Mouse (Mus musculus) E14TG2a.4 (cell line): ENCODE measurements around the gene Copb1.
A peak's percentile ranks its signal among the peaks of the same experiment; 100 is the strongest.

ENCODE experiments used
- H3K27me3 ChIP-seq: 2 replicates; pipeline ENCODE4 v1.6.1; 2014; ENCODE audit warnings: low read length, control low read depth; ENCODE audit not compliant: insufficient read depth
- H3K36me3 ChIP-seq: 2 replicates; pipeline ENCODE4 v1.6.1; 2014; ENCODE audit warnings: low read length, control low read depth; ENCODE audit not compliant: insufficient read depth
- H3K4me1 ChIP-seq: replicated peaks from 2 replicates; pipeline ENCODE4 v1.6.1; 2014; ENCODE audit warnings: low read depth, low read length, control low read depth
- H3K4me3 ChIP-seq: replicated peaks from 2 replicates; pipeline ENCODE4 v1.5.1; 2014; ENCODE audit warnings: mild to moderate bottlenecking, low read length
- H3K9me3 ChIP-seq: 2 replicates; pipeline ENCODE4 v1.6.1; 2014; ENCODE audit warnings: low read length, control low read depth
- CTCF ChIP-seq: conservative IDR thresholded peaks from 2 replicates; pipeline ENCODE4 v1.5.1; 2014; ENCODE audit warnings: low read length
- NANOG ChIP-seq: IDR thresholded peaks from 2 replicates; pipeline ENCODE4 v1.6.1; 2014; ENCODE audit warnings: borderline replicate concordance, low read length, mixed read lengths
- POU5F1 ChIP-seq: IDR thresholded peaks from 2 replicates; pipeline ENCODE4 v1.6.1; 2014; ENCODE audit warnings: low read length, borderline replicate concordance

Gene Copb1

GRCm38 (mm10) chr7:114233980-114234379 is 20.5 kb downstream of the Copb1 start:
- Histone ChIP-seq H3K27me3 (no peaks in the 10 kb centered on the region), H3K36me3 (peaks cover 74% of the 10 kb centered on the region), H3K9me3 (no peaks in the 10 kb centered on the region), H3K4me1 (peaks cover 12% of the 10 kb centered on the region), H3K4me3 (no peak overlapping the region)
- TF ChIP-seq NANOG (no peak), CTCF (no peak), POU5F1 (no peak)

- peaks cover 68% of the 10 kb centered on the region for H3K36me3 ChIP-seq
- H3K4me1 ChIP-seq, result peaks cover 12% of the 10 kb centered on the region
- TF ChIP-seq CTCF, result peak; percentile 17; the same call in 1 of the 2 replicates
- TF ChIP-seq NANOG, result no peak
- no peak for TF ChIP-seq POU5F1
- no peak overlapping the region for H3K4me3 ChIP-seq
- H3K9me3 ChIP-seq, result no peaks in the 10 kb centered on the region
- no peaks in the 10 kb centered on the region for H3K27me3 ChIP-seq
Measured at GRCm38 (mm10) chr7:114232982-114233381, 21.5 kb downstream of the Copb1 start.

GRCm38 (mm10) chr7:114231857-114232256 is 22.7 kb downstream of the Copb1 start:
- peaks cover 12% of the 10 kb centered on the region for H3K4me1 ChIP-seq

GRCm38 (mm10) chr7:114226521-114226920 is 28.0 kb downstream of the Copb1 start:
- H3K36me3 ChIP-seq, result peaks cover 47% of the 10 kb centered on the region
- no peaks in the 10 kb centered on the region for H3K4me1 ChIP-seq
- H3K27me3 ChIP-seq, result no peaks in the 10 kb centered on the region
- H3K4me3 ChIP-seq, result no peak overlapping the region
- TF ChIP-seq POU5F1 (no peak), CTCF (no peak), NANOG (no peak)
- no peaks in the 10 kb centered on the region for H3K9me3 ChIP-seq

More at GRCm38 (mm10) chr7:114231857-114232256, 22.7 kb downstream of the Copb1 start:
- no peak for TF ChIP-seq POU5F1
- no peak for TF ChIP-seq NANOG
- no peak for TF ChIP-seq CTCF
- Histone ChIP-seq H3K4me3 (no peak overlapping the region), H3K36me3 (peaks cover 65% of the 10 kb centered on the region), H3K27me3 (no peaks in the 10 kb centered on the region), H3K9me3 (no peaks in the 10 kb centered on the region)

- no peak for TF ChIP-seq POU5F1
- no peak for TF ChIP-seq NANOG
- Histone ChIP-seq H3K27me3 (no peaks in the 10 kb centered on the region), H3K4me1 (no peaks in the 10 kb centered on the region), H3K4me3 (no peak overlapping the region), H3K9me3 (no peaks in the 10 kb centered on the region), H3K36me3 (peaks cover 58% of the 10 kb centered on the region)
Measured at GRCm38 (mm10) chr7:114220433-114220832, 34.1 kb downstream of the Copb1 start.

GRCm38 (mm10) chr7:114216908-114217307 is 37.6 kb downstream of the Copb1 start:
- TF ChIP-seq POU5F1 (no peak), NANOG (no peak), CTCF (no peak)
- H3K9me3 ChIP-seq, result no peaks in the 10 kb centered on the region
- no peaks in the 10 kb centered on the region for H3K4me1 ChIP-seq
- no peak overlapping the region for H3K4me3 ChIP-seq
- H3K36me3 ChIP-seq, result peaks cover 51% of the 10 kb centered on the region
- no peaks in the 10 kb centered on the region for H3K27me3 ChIP-seq

- TF ChIP-seq POU5F1, result no peak
- no peak for TF ChIP-seq CTCF
- TF ChIP-seq NANOG, result no peak
- peaks cover 28% of the 10 kb centered on the region for H3K36me3 ChIP-seq
- no peak overlapping the region for H3K4me3 ChIP-seq
- no peaks in the 10 kb centered on the region for H3K9me3 ChIP-seq
- no peaks in the 10 kb centered on the region for H3K4me1 ChIP-seq
- H3K27me3 ChIP-seq, result no peaks in the 10 kb centered on the region
Measured at GRCm38 (mm10) chr7:114214385-114214784, 40.1 kb downstream of the Copb1 start.

GRCm38 (mm10) chr7:114213537-114213936 is 41.0 kb downstream of the Copb1 start:
- H3K9me3 ChIP-seq, result no peaks in the 10 kb centered on the region

GRCm38 (mm10) chr7:114210618-114211017 is 43.9 kb downstream of the Copb1 start:
- TF ChIP-seq NANOG (no peak), CTCF (no peak), POU5F1 (no peak)
- H3K27me3 ChIP-seq, result no peaks in the 10 kb centered on the region
- no peaks in the 10 kb centered on the region for H3K9me3 ChIP-seq
- no peak overlapping the region for H3K4me3 ChIP-seq
- H3K4me1 ChIP-seq, result no peaks in the 10 kb centered on the region
- H3K36me3 ChIP-seq, result peaks cover 7% of the 10 kb centered on the region

More at GRCm38 (mm10) chr7:114213537-114213936, 41.0 kb downstream of the Copb1 start:
- no peaks in the 10 kb centered on the region for H3K4me1 ChIP-seq
- no peaks in the 10 kb centered on the region for H3K27me3 ChIP-seq
- no peak for TF ChIP-seq NANOG
- TF ChIP-seq CTCF, result peak; percentile 33
- peaks cover 27% of the 10 kb centered on the region for H3K36me3 ChIP-seq
- no peak overlapping the region for H3K4me3 ChIP-seq
